Mouse (Mus musculus) megakaryocyte-erythroid progenitor cell, adult 5-6 weeks (primary cell): ENCODE data around the gene Calm4. TPM values are rescaled to one million over a fixed set of nuclear protein-coding genes. Genes with fewer than 3 reads are reported as not detected.

Experiments used
- ATAC-seq: replicated peaks from 2 replicates; pipeline ENCODE4 v1.8.0; 2016; ENCODE audit warnings: mild to moderate bottlenecking, inconsistent platforms; ENCODE audit not compliant: severe bottlenecking, poor library complexity, low FRiP score, low TSS enrichment
- total RNA-seq, 2 experiments: library from RNA; stranded (forward) in 1 of 2; stranded (reverse) in 1 of 2; fragments of 200-1000, 215-1000 nt in 1 of 2; fragments of >200 nt in 1 of 2; fragmentation: Nextera tagmentation in 1 of 2; gene quantifications; 2 replicates each; pipeline ENCODE4 v1.2.3; 2014 to 2017

Calm4 gene
- total RNA-seq, 2 experiments from 2014 or later, result not detected

DNA sequence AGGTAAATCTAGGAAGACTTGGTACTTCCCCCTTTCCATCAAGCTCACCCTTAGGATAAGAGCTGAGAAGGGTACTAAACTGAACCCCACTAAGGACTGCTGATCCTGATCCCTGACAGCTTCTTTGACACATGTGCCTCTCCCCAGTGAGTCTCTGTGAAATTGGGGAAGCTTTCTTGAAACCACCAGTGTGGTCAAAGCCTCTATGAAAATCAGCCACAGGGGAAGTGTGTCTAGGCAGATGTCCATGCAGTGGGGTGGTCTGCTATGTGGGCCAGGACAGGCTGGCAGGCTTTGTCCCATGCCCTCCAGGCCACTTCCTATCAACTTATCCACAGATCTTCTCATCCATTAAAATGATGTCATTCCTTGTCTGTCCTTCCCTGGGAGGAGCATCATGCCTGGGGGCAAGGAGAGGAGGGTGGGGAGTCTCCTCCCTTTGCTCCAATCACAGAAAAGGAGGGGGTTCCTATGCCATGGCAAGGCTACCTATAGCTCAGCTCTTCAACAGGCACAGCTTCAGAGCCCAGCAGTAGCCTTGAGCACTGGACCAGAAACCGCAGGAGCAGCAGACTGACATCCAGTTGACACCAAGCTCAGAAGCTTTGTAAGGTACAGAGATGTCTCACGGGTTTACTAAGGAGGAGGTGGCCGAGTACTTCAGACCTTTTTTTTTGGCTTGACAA, 16.2 kb downstream of the Calm4 start, which contains the start of gene Calm5:
Gene Calm5 (plus strand): TSS at position 526 of the 686 bp plus-strand sequence.
- ATAC-seq, result 0 out of 2 replicates have a peak, but pooled peaks have one; percentile 28

DNA sequence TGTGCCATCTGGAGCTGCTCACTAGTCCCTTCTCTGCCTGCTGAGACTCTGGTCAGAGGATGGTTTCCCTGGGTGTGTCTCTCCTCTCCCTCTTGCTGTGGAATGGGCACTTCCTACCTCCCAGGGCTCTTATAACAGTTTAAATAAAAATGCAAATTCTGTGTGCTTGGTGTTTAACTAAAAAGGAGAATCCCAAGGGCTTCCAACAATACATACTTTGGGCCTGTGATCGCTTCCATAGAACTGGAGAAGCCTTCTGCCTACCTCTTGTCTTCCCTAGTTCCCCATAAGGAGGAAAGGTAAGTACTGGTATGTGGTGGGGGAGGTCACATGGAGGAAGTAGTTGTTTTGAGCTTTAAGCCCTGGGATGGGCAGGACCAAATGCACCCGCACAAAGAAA, 17.3 kb downstream of the Calm4 start:
- ATAC-seq, result no peak

DNA sequence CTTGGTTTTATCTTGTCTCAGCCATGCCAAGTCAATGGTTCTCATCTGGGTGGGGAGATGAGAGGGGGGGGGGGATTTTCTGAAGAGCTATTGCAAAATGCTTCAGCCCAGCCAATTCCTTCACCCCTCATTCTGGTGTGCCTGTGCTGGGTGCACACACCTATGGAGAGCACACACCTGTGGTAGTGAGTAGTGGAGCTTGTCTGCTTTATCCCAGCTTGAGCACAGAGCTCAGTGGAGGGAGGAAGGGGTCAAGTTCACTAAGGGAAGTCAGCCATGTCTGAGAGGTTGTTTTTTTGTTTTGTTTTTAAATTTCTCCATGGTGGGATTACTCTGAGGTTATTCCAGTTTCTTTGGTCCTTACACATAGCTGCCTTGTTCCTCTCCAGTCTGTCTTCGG, 18.7 kb downstream of the Calm4 start:
- no peak for ATAC-seq

DNA sequence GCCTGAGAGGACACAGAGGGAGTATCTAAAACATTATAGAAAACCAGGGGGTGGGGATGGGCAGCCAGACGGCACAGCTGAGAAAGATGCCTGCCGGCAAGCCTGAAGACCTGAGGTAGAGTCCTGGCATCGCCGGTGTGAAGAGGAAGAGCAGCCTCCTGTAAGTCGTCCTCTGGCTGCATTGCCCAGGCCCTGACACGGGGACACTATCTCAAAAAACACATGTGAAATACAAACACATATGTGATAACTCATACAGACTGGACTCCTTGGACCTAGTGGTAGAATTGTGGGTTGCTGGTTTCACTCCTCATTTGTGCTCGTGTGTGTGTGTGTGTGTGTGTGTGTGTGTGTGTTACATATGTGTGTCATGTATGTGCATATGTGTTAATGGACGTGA, 23.7 kb downstream of the Calm4 start:
- peak; percentile 56 for ATAC-seq

DNA sequence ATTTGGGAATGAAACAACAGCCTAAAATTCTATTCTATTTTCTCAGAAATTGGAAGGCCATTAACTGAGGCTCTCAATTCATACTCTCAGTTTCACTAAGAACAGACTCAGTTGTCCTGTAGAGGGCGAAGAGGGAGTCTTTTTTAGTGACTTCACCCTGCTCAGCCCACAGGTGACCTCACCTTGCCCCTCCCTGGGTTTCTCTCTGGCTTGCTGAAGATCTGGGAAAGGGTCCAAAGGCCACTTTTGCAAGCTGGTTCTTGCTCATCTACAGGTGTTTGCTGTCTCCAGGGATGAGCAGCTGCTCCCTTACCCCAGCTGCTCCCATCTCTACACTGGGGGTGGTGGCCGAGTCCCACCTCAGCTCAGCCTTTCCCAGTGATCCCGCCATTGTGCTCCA, 24.8 kb downstream of the Calm4 start:
- no peak for ATAC-seq

DNA sequence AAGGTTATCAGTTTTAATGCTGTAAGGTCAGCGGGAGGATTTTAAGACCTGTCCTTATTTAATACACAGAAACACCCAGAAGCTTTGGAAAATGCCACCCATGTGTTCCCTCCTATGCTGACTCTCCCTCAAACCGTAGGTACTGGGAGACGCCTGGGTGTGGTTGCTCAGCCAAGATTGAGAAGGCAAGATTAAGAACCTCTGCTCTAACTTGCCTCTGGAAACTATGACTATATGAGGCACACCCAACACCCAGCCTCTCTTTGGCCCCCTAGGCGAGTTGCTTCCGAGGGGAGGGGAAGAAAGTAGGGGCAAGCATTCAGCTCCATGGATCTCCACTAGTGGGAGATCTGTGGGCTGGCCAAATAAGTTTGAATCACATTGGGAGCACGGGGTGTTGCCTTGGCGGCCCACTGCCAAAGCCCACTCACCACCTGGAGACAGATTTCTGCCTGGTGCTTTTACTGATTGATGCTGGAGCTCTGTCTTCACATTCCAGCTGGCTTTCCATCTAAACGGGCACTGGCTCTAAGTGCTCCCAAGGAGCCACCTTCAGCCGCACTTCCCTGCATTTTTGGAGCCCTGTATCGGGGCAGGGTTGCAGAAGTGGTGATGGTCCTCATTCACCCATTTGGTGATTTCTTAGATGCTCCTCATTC, 25.5 kb downstream of the Calm4 start:
- peak; percentile 58 for ATAC-seq

DNA sequence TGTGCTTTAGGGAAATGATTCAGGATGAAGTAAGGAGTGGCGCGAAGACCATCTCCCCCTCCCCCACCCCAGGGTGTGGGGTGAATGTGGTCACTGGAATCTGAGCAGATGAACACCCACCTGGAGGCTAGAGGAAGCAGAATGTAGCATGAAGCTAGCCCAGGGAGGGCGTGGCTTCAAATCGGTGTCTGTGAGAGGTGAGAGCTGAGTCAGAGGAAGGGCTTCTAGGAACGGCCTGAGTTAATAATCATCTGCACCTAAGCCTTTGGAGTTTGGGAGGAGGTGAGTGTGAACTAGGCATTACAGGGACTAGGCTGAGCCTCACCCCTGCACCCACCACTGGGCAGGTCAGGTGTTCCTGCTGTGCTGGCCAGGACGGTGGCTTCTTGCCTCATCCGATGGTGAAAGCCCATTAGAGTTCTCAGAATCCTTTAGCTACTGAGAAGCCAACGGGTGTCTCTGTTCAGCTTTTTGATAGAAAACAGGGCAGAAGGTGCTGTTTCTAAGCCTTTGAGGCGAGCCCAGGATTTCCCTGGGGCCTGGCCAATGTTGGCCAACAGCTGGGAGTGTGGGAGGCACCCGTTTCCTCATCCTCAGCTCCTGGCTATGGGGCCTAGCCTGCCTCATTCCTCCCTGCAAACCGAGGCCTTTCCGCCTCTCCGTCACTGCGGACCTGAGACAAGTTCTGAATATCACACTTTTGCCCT, 28.2 kb downstream of the Calm4 start:
- ATAC-seq, result no peak

DNA sequence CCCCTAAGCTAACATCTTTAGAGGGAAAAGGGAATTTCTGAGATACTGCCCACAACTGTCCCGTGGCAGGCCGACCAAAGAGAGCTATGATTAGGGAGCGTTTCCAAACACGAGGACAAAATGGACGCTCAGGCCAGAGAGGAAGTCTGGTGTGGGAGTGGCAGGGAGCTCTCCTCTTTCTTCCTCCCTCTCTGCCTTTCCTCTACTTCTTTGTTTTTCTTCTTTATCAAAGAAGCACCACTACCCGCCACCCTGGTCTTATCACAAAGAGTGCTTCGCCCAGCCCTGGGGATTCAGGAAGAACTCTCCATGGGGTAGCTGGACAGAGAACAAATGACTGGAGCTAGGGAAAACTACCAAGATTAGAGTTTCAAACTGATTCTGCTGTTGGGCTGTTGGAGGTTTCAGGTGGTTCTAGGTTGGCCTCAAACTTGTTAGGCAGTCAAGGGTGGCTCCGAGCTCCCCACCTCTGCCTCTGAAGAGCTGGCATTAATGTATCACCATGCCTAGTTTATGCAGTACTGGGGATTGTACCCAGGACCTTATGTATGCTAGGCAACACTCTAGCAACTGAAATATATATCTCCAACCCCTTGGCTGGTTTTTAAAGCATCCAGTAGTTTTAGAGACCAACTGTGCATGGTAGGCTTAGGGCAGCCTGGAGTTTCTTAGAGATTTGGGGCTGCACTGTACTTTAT, 28.9 kb downstream of the Calm4 start:
- peak; percentile 52 for ATAC-seq

DNA sequence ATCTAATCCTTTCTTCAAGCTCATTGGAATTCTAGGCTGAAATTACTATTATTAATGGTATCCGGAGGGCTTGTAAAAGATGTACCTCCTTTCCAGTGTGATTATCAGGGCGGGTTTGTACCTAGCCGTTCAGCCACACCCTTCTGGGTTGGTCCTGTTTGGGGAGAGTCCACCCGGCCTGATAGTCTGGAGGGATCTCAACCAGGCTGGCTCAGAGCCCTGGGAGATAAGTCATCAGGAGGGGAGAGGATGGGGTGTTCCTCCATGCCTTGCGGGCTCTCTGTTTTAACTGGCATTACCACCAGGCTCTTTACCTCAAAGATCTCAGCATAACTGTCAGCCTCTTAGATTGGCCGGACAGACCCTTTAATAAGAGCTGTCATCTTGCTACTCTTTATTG, 29.6 kb downstream of the Calm4 start:
- peak; percentile 69 for ATAC-seq

DNA sequence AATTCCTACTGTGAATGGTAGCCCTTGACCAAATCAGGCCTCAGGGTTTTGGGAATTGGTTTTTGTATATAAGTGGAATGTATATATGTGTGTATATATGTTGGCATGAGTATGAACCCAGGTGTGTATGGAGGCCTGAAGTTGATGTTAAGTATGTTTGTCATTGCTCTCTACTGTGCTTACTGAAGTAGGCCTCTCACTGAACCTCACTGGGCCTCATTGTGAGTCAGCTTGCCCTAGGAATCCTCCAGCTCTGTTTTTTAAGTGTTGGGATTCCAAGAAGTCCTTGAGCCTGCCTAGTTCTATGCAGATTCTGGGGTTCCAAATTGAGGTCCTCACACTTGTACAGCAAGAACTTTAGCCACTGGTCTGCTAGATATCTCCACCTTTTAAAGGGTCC, 32.3 kb downstream of the Calm4 start:
- ATAC-seq, result no peak

DNA sequence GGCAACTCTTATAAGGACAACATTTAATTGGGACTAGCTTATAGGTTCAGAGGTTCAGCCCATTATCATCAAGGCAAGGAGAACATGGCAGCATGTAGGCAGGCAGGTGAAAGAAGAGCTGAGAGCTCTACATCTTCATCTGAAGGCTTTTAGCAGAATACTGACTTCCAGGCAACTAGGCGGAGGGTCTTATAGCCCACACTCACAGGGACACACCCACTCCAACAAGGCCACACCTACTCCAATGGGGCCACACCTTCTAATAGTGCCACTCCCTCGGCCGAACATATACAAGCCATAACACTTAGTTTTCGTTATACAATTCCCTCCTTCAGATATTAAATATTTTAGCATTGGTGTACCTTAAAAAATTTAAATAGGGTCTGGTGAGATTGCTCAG, 35.3 kb downstream of the Calm4 start:
- ATAC-seq, result no peak

DNA sequence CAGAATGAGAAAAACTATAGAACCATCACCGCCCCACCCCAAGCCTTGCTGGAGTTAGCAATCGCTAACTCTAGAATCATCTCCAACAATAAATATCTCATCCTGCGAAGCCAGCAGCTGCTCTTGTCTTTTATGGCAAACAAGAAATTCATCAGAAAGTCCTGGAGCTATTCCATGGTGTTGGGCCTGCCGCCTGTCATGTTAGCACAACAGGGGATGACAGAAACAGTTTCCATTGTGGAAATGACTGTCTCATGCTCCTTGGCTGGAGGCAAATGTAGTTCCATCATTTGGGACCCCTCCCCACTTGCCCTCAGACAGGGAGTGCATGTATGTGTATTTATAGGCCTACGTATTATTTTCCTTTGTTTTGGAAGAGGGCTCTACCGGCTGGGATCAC, 38.9 kb downstream of the Calm4 start:
- no peak for ATAC-seq

DNA sequence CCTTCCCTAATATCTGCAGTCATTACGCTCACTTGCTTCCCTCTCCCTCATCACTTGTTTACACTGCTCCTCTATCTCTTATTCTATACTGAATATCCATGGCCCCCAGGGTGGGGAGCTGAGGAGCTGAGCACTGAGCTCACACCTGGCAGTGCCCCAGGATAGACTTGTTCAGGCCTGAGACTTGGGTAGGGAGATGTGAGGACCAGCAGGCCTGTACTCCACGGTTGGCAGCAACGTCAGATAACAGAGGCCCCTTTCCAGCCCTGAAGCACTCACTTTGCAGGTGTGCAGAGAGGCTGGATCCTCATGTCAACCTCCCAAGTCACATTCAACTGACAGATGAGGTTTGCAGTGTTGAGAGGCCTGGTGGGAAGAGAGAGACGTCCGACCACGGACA, 39.6 kb downstream of the Calm4 start:
- ATAC-seq, result peak; percentile 45

DNA sequence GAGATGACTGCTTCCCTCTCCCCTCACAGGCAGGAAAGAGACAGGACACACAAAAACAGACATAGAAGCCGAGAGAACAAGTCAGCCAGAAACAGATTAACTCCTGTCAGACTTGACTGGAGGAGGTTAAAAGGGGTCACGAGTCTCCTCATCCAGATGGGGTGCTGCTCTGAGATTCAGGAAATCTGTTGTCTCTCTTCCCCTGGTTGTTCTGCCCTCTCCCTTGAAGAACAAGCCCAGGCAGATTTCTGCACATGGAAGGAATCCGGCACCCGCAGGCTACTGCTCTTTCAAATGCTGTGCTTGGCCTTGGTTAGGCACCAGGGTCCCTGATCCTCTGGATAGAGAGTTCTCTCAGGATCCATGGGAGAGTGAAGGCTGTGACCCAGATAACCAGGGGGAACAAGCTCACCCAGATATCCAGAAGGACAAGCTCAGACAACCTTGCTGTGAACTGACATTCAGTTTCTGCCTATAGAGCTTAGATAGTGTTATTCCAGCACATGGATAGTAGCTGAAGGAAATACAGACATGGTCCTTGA, 40.2 kb downstream of the Calm4 start:
- ATAC-seq, result no peak

DNA sequence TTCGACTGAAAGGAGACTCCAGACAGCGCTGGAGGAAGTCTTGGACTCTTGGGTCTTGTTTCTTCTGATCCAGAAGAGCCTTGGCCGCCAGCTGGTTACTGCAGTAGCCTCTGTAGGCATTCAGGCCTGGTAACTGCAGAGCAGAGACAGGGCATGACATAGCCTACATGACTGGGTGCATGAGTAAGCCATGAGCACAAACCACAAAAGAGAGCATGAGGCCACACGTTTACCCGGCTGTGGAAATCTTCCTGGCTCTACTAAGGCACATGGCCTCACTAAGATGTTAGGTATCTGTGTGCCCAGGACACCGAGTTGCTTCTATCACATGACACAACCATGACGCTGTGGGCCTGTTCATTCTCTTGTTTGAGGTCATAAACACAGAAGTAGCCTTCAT, 49.1 kb downstream of the Calm4 start:
- no peak for ATAC-seq

Other genes with a start within 250 kb of the Calm4 start
- gene Fam208b, start 226.6 kb upstream of the Calm4 start, total RNA-seq (2014; fragmentation: Nextera tagmentation), result 66.5 and 85.9 TPM in 2 replicates
- gene Fam208b, start 226.6 kb upstream of the Calm4 start, total RNA-seq (2017), result 45.8 TPM in 2 replicates
- gene Asb13, start 203.7 kb upstream of the Calm4 start, total RNA-seq (2014; fragmentation: Nextera tagmentation), result 5.4 and 9.9 TPM in 2 replicates
- 7.3 and 7.7 TPM in 2 replicates for gene Asb13, start 203.7 kb upstream of the Calm4 start, total RNA-seq (2017)
- not detected in 2 replicates for gene Calml3, start 33.4 kb upstream of the Calm4 start, total RNA-seq (2014; fragmentation: Nextera tagmentation)
- gene Calml3, start 33.4 kb upstream of the Calm4 start, total RNA-seq (2017), result not detected in 2 replicates
- gene Calm5, start 16.4 kb downstream of the Calm4 start, total RNA-seq (2014; fragmentation: Nextera tagmentation), result not detected in 2 replicates
- not detected in 2 replicates for gene Calm5, start 16.4 kb downstream of the Calm4 start, total RNA-seq (2017)
- 112 and 118 TPM in 2 replicates for gene Net1, start 80.5 kb downstream of the Calm4 start, total RNA-seq (2014; fragmentation: Nextera tagmentation)
- gene Net1, start 80.5 kb downstream of the Calm4 start, total RNA-seq (2017), result 315 and 336 TPM in 2 replicates
- gene Tubal3, start 80.5 kb downstream of the Calm4 start, total RNA-seq (2014; fragmentation: Nextera tagmentation), result 0.52 TPM in 1 of 2 replicates, not detected in the other
- gene Tubal3, start 80.5 kb downstream of the Calm4 start, total RNA-seq (2017), result not detected in 2 replicates
- not detected in 2 replicates for gene Ucn3, start 107.6 kb downstream of the Calm4 start, total RNA-seq (2014; fragmentation: Nextera tagmentation)
- not detected in 2 replicates for gene Ucn3, start 107.6 kb downstream of the Calm4 start, total RNA-seq (2017)
- not detected in 2 replicates for gene Akr1c14, start 211.3 kb downstream of the Calm4 start, total RNA-seq (2014; fragmentation: Nextera tagmentation)
- not detected in 2 replicates for gene Akr1c14, start 211.3 kb downstream of the Calm4 start, total RNA-seq (2017)